27 mouse cellular contexts compared by ENCODE assay signal in genomic region chr4:96565808-96566207, GRCm38 (mm10). TPM values are rescaled to one million over a fixed set of nuclear protein-coding genes. Genes with fewer than 3 reads are reported as not detected.
DNase-seq lines count a peak whose midpoint lies in the region; ATAC-seq and TF ChIP-seq lines count a peak whose summit lies in the region.
"Had no signal": no experiment of that assay in that cellular context is flagged by ENCODE, and none has a peak within 500 bp of the region (broad histone marks: within the 10 kb centered on the region; RNA-seq: fewer than 3 reads in every experiment).

No protein-coding gene starts in this region.

- no peaks in the 10 kb centered on the region for H3K36me3 ChIP-seq in intestine, embryonic 15.5 days
- H3K36me3 ChIP-seq in intestine, embryonic 16.5 days (ENCODE audit: control insufficient read depth, insufficient read depth, low read length) = no peaks in the 10 kb centered on the region
- no peaks in the 10 kb centered on the region for H3K36me3 ChIP-seq in intestine, postnatal 0 days (ENCODE audit: control insufficient read depth, insufficient read depth)
- no peaks in the 10 kb centered on the region for H3K36me3 ChIP-seq in stomach, postnatal 0 days (ENCODE audit: control insufficient read depth, insufficient read depth, low read length)
- no peaks in the 10 kb centered on the region for H3K36me3 ChIP-seq in heart, embryonic 11.5 days (ENCODE audit: control insufficient read depth, insufficient read depth, low read length)
- H3K36me3 ChIP-seq: G1E had no signal

- no peak overlapping the region for H3K9ac ChIP-seq in intestine, embryonic 15.5 days
- H3K9ac ChIP-seq in intestine, embryonic 16.5 days (ENCODE audit: low read depth, low read length) = no peak overlapping the region
- no peak overlapping the region for H3K9ac ChIP-seq in intestine, postnatal 0 days (ENCODE audit: low read depth, low read length)
- H3K9ac ChIP-seq in stomach, postnatal 0 days (ENCODE audit: low read length) = no peak overlapping the region
- no peak overlapping the region for H3K9ac ChIP-seq in heart, embryonic 11.5 days (ENCODE audit: low read depth, low read length)

- H3K27me3 ChIP-seq in intestine, embryonic 15.5 days (replicated peaks) = no peaks in the 10 kb centered on the region
- H3K27me3 ChIP-seq in intestine, embryonic 16.5 days (replicated peaks; ENCODE audit: control insufficient read depth, insufficient read depth, low read length) = no peaks in the 10 kb centered on the region
- H3K27me3 ChIP-seq in intestine, postnatal 0 days (replicated peaks; ENCODE audit: control insufficient read depth, insufficient read depth, low read length) = no peaks in the 10 kb centered on the region
- H3K27me3 ChIP-seq in stomach, postnatal 0 days (ENCODE audit: control insufficient read depth, insufficient read depth, low read length) = no peaks in the 10 kb centered on the region
- H3K27me3 ChIP-seq in heart, embryonic 11.5 days (ENCODE audit: control insufficient read depth, insufficient read depth, low read length) = no peaks in the 10 kb centered on the region
- H3K27me3 ChIP-seq: CH12.LX had no signal

- ATAC-seq in intestine, embryonic 15.5 days = peak; percentile 57; the same call in 1 of the 2 replicates
- peak; percentile 52 for ATAC-seq in intestine, embryonic 16.5 days
- peak; percentile 54 for ATAC-seq in intestine, postnatal 0 days
- 0 out of 2 replicates have a peak, but pooled peaks have one; percentile 63 for ATAC-seq in stomach, postnatal 0 days (ENCODE audit: low FRiP score, low TSS enrichment)
- ATAC-seq in granulocyte monocyte progenitor cell, adult 5-6 weeks (replicated peaks; ENCODE audit: poor library complexity, severe bottlenecking) = no peak
- ATAC-seq in heart, embryonic 11.5 days (replicated peaks; ENCODE audit: insufficient number of reproducible peaks, low FRiP score, low TSS enrichment) = no peak
- ATAC-seq: activated CD4-positive, CD25-positive, alpha-beta regulatory T cell, adult 4 months; CD4-positive, CD25-positive, alpha-beta regulatory T cell, adult 4 months; Patski had no signal

- TF ChIP-seq CTCF in intestine, postnatal 0 days (IDR thresholded peaks at IDR 0.05; ENCODE audit: low read depth) = no peak
- TF ChIP-seq CTCF in stomach, postnatal 0 days (IDR thresholded peaks at IDR 0.05; ENCODE audit: low read depth) = no peak

- H3K27ac ChIP-seq in intestine, embryonic 15.5 days = no peak overlapping the region
- H3K27ac ChIP-seq in intestine, embryonic 16.5 days (ENCODE audit: low read length) = no peak overlapping the region
- no peak overlapping the region for H3K27ac ChIP-seq in intestine, postnatal 0 days (ENCODE audit: low read depth, low read length)
- H3K27ac ChIP-seq in stomach, postnatal 0 days (replicated peaks) = no peak overlapping the region
- H3K27ac ChIP-seq in heart, embryonic 11.5 days (ENCODE audit: low read depth, low read length) = no peak overlapping the region

- no peak for TF ChIP-seq EP300 in stomach, postnatal 0 days (optimal IDR thresholded peaks at IDR 0.05)

- DNase-seq in stomach, postnatal 0 days (ENCODE audit: low spot score) = no peak
- no peak for DNase-seq in right cerebral cortex, postnatal 4 days
- DNase-seq in lung, postnatal 36 days = no peak
- DNase-seq: adrenal gland, adult 2 months; adrenal gland, adult 8-10 months; adrenal gland, postnatal 10 days; adrenal gland, postnatal 14 days; adrenal gland, postnatal 25 days; adrenal gland, postnatal 36 days; B cell, adult 2 months; cerebellum, adult 11 months; cerebellum, adult 11-12 months had no signal

- H3K4me1 ChIP-seq in intestine, embryonic 15.5 days (replicated peaks) = no peaks in the 10 kb centered on the region
- no peaks in the 10 kb centered on the region; the same call in 1 of the 2 replicates for H3K4me1 ChIP-seq in intestine, embryonic 16.5 days (ENCODE audit: control insufficient read depth, insufficient read depth, low read length)
- peaks cover 5% of the 10 kb centered on the region; the same call in 1 of the 2 replicates for H3K4me1 ChIP-seq in intestine, postnatal 0 days (replicated peaks; ENCODE audit: control insufficient read depth, insufficient read depth, low read length)
- H3K4me1 ChIP-seq in stomach, postnatal 0 days (replicated peaks; ENCODE audit: control insufficient read depth, insufficient read depth) = no peaks in the 10 kb centered on the region
- no peaks in the 10 kb centered on the region for H3K4me1 ChIP-seq in heart, embryonic 11.5 days (ENCODE audit: control insufficient read depth, insufficient read depth, low read length)

- H3K9me3 ChIP-seq in intestine, embryonic 15.5 days = no peaks in the 10 kb centered on the region
- no peaks in the 10 kb centered on the region for H3K9me3 ChIP-seq in intestine, embryonic 16.5 days (ENCODE audit: control insufficient read depth, low read length)
- no peaks in the 10 kb centered on the region for H3K9me3 ChIP-seq in intestine, postnatal 0 days (ENCODE audit: control insufficient read depth)
- no peaks in the 10 kb centered on the region for H3K9me3 ChIP-seq in stomach, postnatal 0 days (ENCODE audit: control insufficient read depth, low read length)
- H3K9me3 ChIP-seq in heart, embryonic 11.5 days (replicated peaks; ENCODE audit: control insufficient read depth, low read length) = no peaks in the 10 kb centered on the region
- H3K9me3 ChIP-seq: G1E had no signal

- H3K4me2 ChIP-seq in intestine, embryonic 15.5 days (replicated peaks) = no peak overlapping the region
- no peak overlapping the region for H3K4me2 ChIP-seq in intestine, embryonic 16.5 days (ENCODE audit: low read depth, low read length)
- no peak overlapping the region for H3K4me2 ChIP-seq in intestine, postnatal 0 days (replicated peaks; ENCODE audit: low read depth)
- H3K4me2 ChIP-seq in stomach, postnatal 0 days (replicated peaks; ENCODE audit: low read depth) = no peak overlapping the region
- no peak overlapping the region for H3K4me2 ChIP-seq in heart, embryonic 11.5 days

- no peak overlapping the region for H3K4me3 ChIP-seq in intestine, embryonic 15.5 days (replicated peaks)
- no peak overlapping the region for H3K4me3 ChIP-seq in intestine, embryonic 16.5 days (ENCODE audit: low read length)
- no peak overlapping the region for H3K4me3 ChIP-seq in intestine, postnatal 0 days (ENCODE audit: low read depth, low read length)
- no peak overlapping the region for H3K4me3 ChIP-seq in stomach, postnatal 0 days (ENCODE audit: low read depth, low read length)
- H3K4me3 ChIP-seq in heart, embryonic 11.5 days (ENCODE audit: low read depth, low read length) = no peak overlapping the region

RNA-seq across cellular contexts. Expression of gene Cyp2j6, which starts 12.3 kb away (rescaled TPM):
- 28.3 and 29.1 TPM in 2 replicates for polyA plus RNA-seq in intestine, embryonic 15.5 days (2015; fragmentation: Nextera tagmentation; extraction: Ambion mirVana)
- 48.0 and 59.1 TPM in 2 replicates for polyA plus RNA-seq in intestine, embryonic 16.5 days (2015; fragmentation: Nextera tagmentation; extraction: Ambion mirVana)
- polyA plus RNA-seq in intestine, postnatal 0 days (2015; fragmentation: Nextera tagmentation; extraction: Ambion mirVana) = 37.2 and 39.2 TPM in 2 replicates
- polyA plus RNA-seq in stomach, postnatal 0 days (2015; fragmentation: Nextera tagmentation; extraction: Ambion mirVana) = 21.5 and 23.0 TPM in 2 replicates
- total RNA-seq in granulocyte monocyte progenitor cell, adult 5-6 weeks (2014; fragmentation: Nextera tagmentation) = 0.52 and 1.4 TPM in 2 replicates
- 3.9 and 5.8 TPM in 2 replicates for total RNA-seq in granulocyte monocyte progenitor cell, adult 5-6 weeks (2017)
- polyA plus RNA-seq in heart, embryonic 11.5 days (2014; fragmentation: Nextera tagmentation; extraction: Ambion mirVana) = 4.5 TPM in 2 replicates
- total RNA-seq: CH12.LX, MEL had no signal
- polyA plus RNA-seq: activated CD4-positive, CD25-positive, alpha-beta regulatory T cell, adult 4 months; CD4-positive, CD25-positive, alpha-beta regulatory T cell, adult 4 months; G1E had no signal

RNA-seq across cellular contexts. Expression of gene Cyp2j9, which starts 25.6 kb away (rescaled TPM):
- 3.3 TPM in 2 replicates for polyA plus RNA-seq in intestine, embryonic 15.5 days (2015; fragmentation: Nextera tagmentation; extraction: Ambion mirVana)
- 4.2 TPM in 2 replicates for polyA plus RNA-seq in intestine, embryonic 16.5 days (2015; fragmentation: Nextera tagmentation; extraction: Ambion mirVana)
- polyA plus RNA-seq in intestine, postnatal 0 days (2015; fragmentation: Nextera tagmentation; extraction: Ambion mirVana) = 4.3 and 4.6 TPM in 2 replicates
- 5.4 and 6.0 TPM in 2 replicates for polyA plus RNA-seq in stomach, postnatal 0 days (2015; fragmentation: Nextera tagmentation; extraction: Ambion mirVana)
- 3.7 and 3.9 TPM in 2 replicates for total RNA-seq in granulocyte monocyte progenitor cell, adult 5-6 weeks (2014; fragmentation: Nextera tagmentation)
- 5.3 and 5.4 TPM in 2 replicates for total RNA-seq in granulocyte monocyte progenitor cell, adult 5-6 weeks (2017)
- 0.64 and 0.66 TPM in 2 replicates for polyA plus RNA-seq in heart, embryonic 11.5 days (2014; fragmentation: Nextera tagmentation; extraction: Ambion mirVana)
- total RNA-seq: CH12.LX, G1E, MEL had no signal
- polyA plus RNA-seq: C2C12; CD4-positive, CD25-positive, alpha-beta regulatory T cell, adult 4 months; G1E had no signal

RNA-seq across cellular contexts. Expression of gene Cyp2j8, which starts 58.6 kb away (rescaled TPM):
- polyA plus RNA-seq in intestine, embryonic 15.5 days (2015; fragmentation: Nextera tagmentation; extraction: Ambion mirVana) = not detected in 2 replicates
- polyA plus RNA-seq in intestine, embryonic 16.5 days (2015; fragmentation: Nextera tagmentation; extraction: Ambion mirVana) = 0.11 TPM in 1 of 2 replicates, not detected in the other
- polyA plus RNA-seq in intestine, postnatal 0 days (2015; fragmentation: Nextera tagmentation; extraction: Ambion mirVana) = 0.08 and 0.26 TPM in 2 replicates
- polyA plus RNA-seq in stomach, postnatal 0 days (2015; fragmentation: Nextera tagmentation; extraction: Ambion mirVana) = not detected in 2 replicates
- not detected in 2 replicates for total RNA-seq in granulocyte monocyte progenitor cell, adult 5-6 weeks (2014; fragmentation: Nextera tagmentation)
- not detected in 2 replicates for total RNA-seq in granulocyte monocyte progenitor cell, adult 5-6 weeks (2017)
- not detected in 2 replicates for polyA plus RNA-seq in heart, embryonic 11.5 days (2014; fragmentation: Nextera tagmentation; extraction: Ambion mirVana)
- total RNA-seq: adrenal gland, adult 18-20 months; adrenal gland, adult 2 months; adrenal gland, postnatal 10 days; adrenal gland, postnatal 14 days; adrenal gland, postnatal 25 days; adrenal gland, postnatal 36 days; adrenal gland, postnatal 4 days; CH12.LX; ES-E14; G1E; MEL had no signal
- polyA plus RNA-seq: activated CD4-positive, CD25-positive, alpha-beta regulatory T cell, adult 4 months; adrenal gland, adult 2 months; C2C12; CD4-positive, CD25-positive, alpha-beta regulatory T cell, adult 4 months; G1E; Patski had no signal

Comparison
In these comparisons a context has a peak if more than half of its experiments do, and no peak if none do; other contexts are left out.
1. ATAC-seq: peak in intestine, embryonic 15.5 days (single experiment), intestine, embryonic 16.5 days (single experiment), intestine, postnatal 0 days (single experiment) and stomach, postnatal 0 days (single experiment); none in granulocyte monocyte progenitor cell, adult 5-6 weeks (single experiment) and heart, embryonic 11.5 days (single experiment).